Mouse (Mus musculus) kidney, adult 2 months (tissue): ENCODE measurements around the gene Nectin1.

Source experiments
- CTCF ChIP-seq: fragments of 200-500 bp; conservative IDR thresholded peaks from 2 replicates; pipeline ENCODE4 v1.5.1; 2011; ENCODE audit warnings: low read depth, mild to moderate bottlenecking, control low read depth, low read length, moderate library complexity, mixed read lengths; ENCODE audit not compliant: insufficient read depth, insufficient read length
- POLR2A ChIP-seq: fragments of 200-500 bp; IDR thresholded peaks from one replicate; pipeline ENCODE4 v1.6.1; 2011; ENCODE audit warnings: low read depth, low read length, control low read depth

DNA sequence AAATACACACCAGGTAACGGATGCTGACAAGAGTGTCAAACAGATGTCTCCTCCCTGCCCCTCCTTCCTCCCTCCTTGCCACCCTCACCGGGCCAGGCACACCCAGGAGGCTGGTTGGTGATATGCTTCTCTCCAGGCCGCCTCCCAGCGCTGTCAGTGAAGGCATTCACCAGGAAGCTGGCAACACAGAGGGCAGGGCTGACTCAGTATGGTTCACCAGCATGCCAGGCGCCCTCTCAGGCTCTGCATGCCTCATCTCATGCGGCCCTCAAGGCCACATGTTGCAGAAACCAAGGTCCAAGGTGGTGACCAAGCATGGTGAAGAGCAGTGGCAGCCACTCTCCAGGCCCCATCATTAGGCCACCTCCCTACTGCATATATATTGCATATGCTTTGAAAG lies 11.9 kb upstream of the Nectin1 start:
- TF ChIP-seq CTCF, result no peak
- no peak for TF ChIP-seq POLR2A
